Mouse (Mus musculus) brain, embryonic 14.5 days (tissue): ENCODE measurements at regions not wholly inside any gene's neighbourhood (a gene's known extent, or its start where the extent isn't known, plus 50 kb on each side); places are given as distances from the start of the nearest gene placed in this dataset.

Source experiments
- CTCF ChIP-seq: fragments of 200-500 bp; IDR thresholded peaks from 2 replicates; pipeline ENCODE4 v1.5.1; 2012; ENCODE audit warnings: inconsistent platforms, mild to moderate bottlenecking, moderate library complexity, borderline replicate concordance; ENCODE audit not compliant: insufficient read depth, insufficient read length; ENCODE audit errors: extremely low read depth
- POLR2A ChIP-seq: fragments of 200-500 bp; IDR thresholded peaks from 2 replicates; pipeline ENCODE4 v1.6.1; 2012; ENCODE audit warnings: mild to moderate bottlenecking, inconsistent platforms, borderline replicate concordance; ENCODE audit not compliant: poor library complexity, insufficient read depth, insufficient read length, severe bottlenecking; ENCODE audit errors: extremely low read depth

- TF ChIP-seq CTCF: no peak
- no peak for TF ChIP-seq POLR2A
Observed at GRCm38 (mm10) chr10:7295921-7296320, 83.9 kb upstream of the Cnksr3 start.
